Mouse (Mus musculus): ENCODE measurements around the gene Olfr490. TPM values are rescaled to one million over a fixed set of nuclear protein-coding genes. Genes with fewer than 3 reads are reported as not detected.

Olfr490 gene
- polyA plus RNA-seq (2014; fragmentation: Nextera tagmentation; extraction: Ambion mirVana) = not detected in 2 replicates

DNA sequence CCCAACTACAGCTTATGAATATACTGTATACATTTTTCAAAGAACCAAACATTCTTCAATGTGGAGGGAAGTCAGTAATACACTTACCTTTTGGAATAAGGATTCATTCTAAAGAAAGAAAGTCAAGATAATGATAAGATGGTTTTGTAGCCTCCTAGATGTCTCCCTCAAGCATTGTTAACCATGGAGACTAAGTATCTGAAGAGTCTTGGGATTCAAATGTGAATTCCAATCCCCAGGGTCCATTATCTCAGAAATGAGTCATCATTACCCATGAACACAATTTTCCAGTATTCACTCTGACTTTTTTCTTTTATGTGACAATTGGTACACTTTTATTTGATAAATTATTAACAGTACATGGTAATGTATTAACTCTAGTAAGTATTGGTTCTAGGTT lies at the start of gene Olfr490:
Gene Olfr490 (minus strand): TSS at position 101 of the 400 bp plus-strand sequence.
- no peak within 1 kb of the TSS for H3K27ac ChIP-seq (ENCODE audit: low read depth, low read length)
- no peak within 1 kb of the TSS for H3K4me2 ChIP-seq
- ATAC-seq (replicated peaks; ENCODE audit: low FRiP score) = no peak
- no peaks in the 10 kb centered on the region for H3K9me3 ChIP-seq (ENCODE audit: control insufficient read depth, low read length)
- H3K4me3 ChIP-seq (ENCODE audit: low read depth, low read length) = no peak within 1 kb of the TSS
- no peaks in the 10 kb centered on the region for H3K27me3 ChIP-seq (replicated peaks; ENCODE audit: control insufficient read depth, insufficient read depth, low read length)
- H3K36me3 ChIP-seq (ENCODE audit: control insufficient read depth, insufficient read depth, low read length) = no peaks in the 10 kb centered on the region
- no peaks in the 10 kb centered on the region for H3K4me1 ChIP-seq (replicated peaks; ENCODE audit: control insufficient read depth, insufficient read depth, low read length)
- no peak within 1 kb of the TSS for H3K9ac ChIP-seq (ENCODE audit: low read depth, low read length)
- DNase-seq (ENCODE audit: low spot score) = no peak

DNA sequence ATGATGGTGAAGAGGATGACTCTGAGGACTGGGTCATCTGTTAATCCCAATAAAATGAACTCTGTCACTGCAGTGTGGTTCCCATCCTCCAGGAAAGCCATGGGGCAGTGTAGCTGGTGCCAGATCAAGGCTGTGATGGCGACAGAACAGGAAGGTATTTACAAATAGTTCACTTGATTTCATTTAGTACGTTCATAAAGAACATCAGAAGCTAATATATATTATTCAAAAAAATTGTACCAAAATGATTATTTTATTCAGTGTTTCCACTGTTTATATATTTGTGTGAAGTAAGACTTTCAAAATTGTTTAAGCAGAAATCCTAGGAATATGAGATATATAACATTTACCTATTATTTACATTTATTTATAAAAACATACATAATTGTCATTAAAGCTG lies 34.8 kb upstream of the Olfr490 start, which contains the start of gene Olfr492:
Gene Olfr492 (minus strand): TSS at position 101 of the 400 bp plus-strand sequence.
- Histone ChIP-seq H3K4me2 (no peak within 1 kb of the TSS), H3K27ac (ENCODE audit: low read depth, low read length) (no peak within 1 kb of the TSS), H3K36me3 (ENCODE audit: control insufficient read depth, insufficient read depth, low read length) (no peaks in the 10 kb centered on the region), H3K27me3 (replicated peaks; ENCODE audit: control insufficient read depth, insufficient read depth, low read length) (no peaks in the 10 kb centered on the region), H3K4me1 (replicated peaks; ENCODE audit: control insufficient read depth, insufficient read depth, low read length) (no peaks in the 10 kb centered on the region), H3K4me3 (ENCODE audit: low read depth, low read length) (no peak within 1 kb of the TSS), H3K9ac (ENCODE audit: low read depth, low read length) (no peak within 1 kb of the TSS), H3K9me3 (ENCODE audit: control insufficient read depth, low read length) (no peaks in the 10 kb centered on the region)
- DNase-seq (ENCODE audit: low spot score) (no peak), ATAC-seq (replicated peaks; ENCODE audit: low FRiP score) (no peak)
- WGBS = 69% methylated on average over 2 of the region's 2 CpGs

DNA sequence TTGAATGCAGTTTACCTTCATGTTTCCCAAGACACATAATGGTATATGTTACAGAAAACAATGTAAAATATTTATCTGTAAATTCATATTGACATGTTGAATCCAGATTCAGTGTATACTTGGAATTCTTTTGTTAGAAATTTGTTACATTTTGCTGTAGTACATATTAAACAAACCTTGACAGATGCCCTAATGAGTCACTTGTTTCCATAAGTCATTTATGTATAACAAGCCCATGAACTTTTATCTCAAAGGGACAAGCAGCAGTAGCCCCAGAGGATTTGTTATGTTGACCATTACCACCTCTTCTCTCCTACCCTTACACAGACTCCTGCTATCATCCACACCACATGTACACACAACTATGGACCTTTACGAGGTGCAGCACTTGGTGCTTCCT lies 24.4 kb upstream of the Olfr490 start, which contains the start of gene Olfr491:
Gene Olfr491 (plus strand): TSS at position 301 of the 400 bp plus-strand sequence.
- 59% methylated on average over 1 of the region's 1 CpGs for WGBS
- DNase-seq (ENCODE audit: low spot score) (no peak), ATAC-seq (replicated peaks; ENCODE audit: low FRiP score) (no peak)
- Histone ChIP-seq H3K9ac (ENCODE audit: low read depth, low read length) (no peak within 1 kb of the TSS), H3K4me2 (no peak within 1 kb of the TSS), H3K36me3 (ENCODE audit: control insufficient read depth, insufficient read depth, low read length) (no peaks in the 10 kb centered on the region), H3K9me3 (ENCODE audit: control insufficient read depth, low read length) (no peaks in the 10 kb centered on the region), H3K27me3 (replicated peaks; ENCODE audit: control insufficient read depth, insufficient read depth, low read length) (no peaks in the 10 kb centered on the region), H3K4me3 (ENCODE audit: low read depth, low read length) (no peak within 1 kb of the TSS), H3K27ac (ENCODE audit: low read depth, low read length) (no peak within 1 kb of the TSS), H3K4me1 (replicated peaks; ENCODE audit: control insufficient read depth, insufficient read depth, low read length) (no peaks in the 10 kb centered on the region)

DNA sequence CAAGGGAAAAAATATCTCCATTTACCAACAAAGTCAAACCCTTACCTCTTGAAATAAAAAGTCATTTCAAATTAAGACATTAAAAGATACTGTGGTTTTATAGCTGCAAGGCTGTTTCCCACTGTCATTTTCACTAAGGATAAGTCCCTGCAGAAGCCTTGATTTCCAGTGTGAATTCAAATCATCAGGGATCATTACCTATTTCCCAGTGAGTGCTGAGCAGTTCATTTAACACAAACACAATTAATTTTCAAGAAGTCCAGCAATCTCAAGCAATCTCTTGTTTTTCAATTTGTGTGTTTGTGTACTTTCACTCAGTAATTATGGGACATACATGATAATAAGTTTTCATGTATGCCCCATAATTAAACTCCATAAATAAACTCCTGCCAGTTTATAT lies 30.5 kb downstream of the Olfr490 start, which contains the start of gene Olfr488:
Gene Olfr488 (minus strand): TSS at position 101 of the 400 bp plus-strand sequence.
- Histone ChIP-seq H3K4me3 (ENCODE audit: low read depth, low read length) (no peak within 1 kb of the TSS), H3K4me1 (replicated peaks; ENCODE audit: control insufficient read depth, insufficient read depth, low read length) (no peaks in the 10 kb centered on the region), H3K9ac (ENCODE audit: low read depth, low read length) (no peak within 1 kb of the TSS), H3K4me2 (no peak within 1 kb of the TSS), H3K36me3 (ENCODE audit: control insufficient read depth, insufficient read depth, low read length) (no peaks in the 10 kb centered on the region), H3K27me3 (replicated peaks; ENCODE audit: control insufficient read depth, insufficient read depth, low read length) (no peaks in the 10 kb centered on the region), H3K27ac (ENCODE audit: low read depth, low read length) (no peak within 1 kb of the TSS), H3K9me3 (ENCODE audit: control insufficient read depth, low read length) (no peaks in the 10 kb centered on the region)
- ATAC-seq (replicated peaks; ENCODE audit: low FRiP score) (no peak), DNase-seq (ENCODE audit: low spot score) (no peak)

Other genes starting within 250 kb of the Olfr490 start
- gene Olfr479, start 238.2 kb downstream of the Olfr490 start, polyA plus RNA-seq (2014; fragmentation: Nextera tagmentation; extraction: Ambion mirVana) = not detected in 2 replicates
- gene Olfr480, start 221.6 kb downstream of the Olfr490 start, polyA plus RNA-seq (2014; fragmentation: Nextera tagmentation; extraction: Ambion mirVana) = not detected in 2 replicates
- not detected in 2 replicates for gene Olfr481, start 209.1 kb downstream of the Olfr490 start, polyA plus RNA-seq (2014; fragmentation: Nextera tagmentation; extraction: Ambion mirVana)
- not detected in 2 replicates for gene Olfr482, start 191.3 kb downstream of the Olfr490 start, polyA plus RNA-seq (2014; fragmentation: Nextera tagmentation; extraction: Ambion mirVana)
- not detected in 2 replicates for gene Olfr483, start 188.1 kb downstream of the Olfr490 start, polyA plus RNA-seq (2014; fragmentation: Nextera tagmentation; extraction: Ambion mirVana)
- gene Olfr484, start 161.5 kb downstream of the Olfr490 start, polyA plus RNA-seq (2014; fragmentation: Nextera tagmentation; extraction: Ambion mirVana) = not detected in 2 replicates
- gene Olfr485, start 129.1 kb downstream of the Olfr490 start, polyA plus RNA-seq (2014; fragmentation: Nextera tagmentation; extraction: Ambion mirVana) = not detected in 2 replicates
- gene Olfr486, start 116.2 kb downstream of the Olfr490 start, polyA plus RNA-seq (2014; fragmentation: Nextera tagmentation; extraction: Ambion mirVana) = not detected in 2 replicates
- gene Olfr487, start 74.3 kb downstream of the Olfr490 start, polyA plus RNA-seq (2014; fragmentation: Nextera tagmentation; extraction: Ambion mirVana) = not detected in 2 replicates
- gene Olfr488, start 30.6 kb downstream of the Olfr490 start, polyA plus RNA-seq (2014; fragmentation: Nextera tagmentation; extraction: Ambion mirVana) = not detected in 2 replicates
- not detected in 2 replicates for gene Olfr491, start 24.5 kb upstream of the Olfr490 start, polyA plus RNA-seq (2014; fragmentation: Nextera tagmentation; extraction: Ambion mirVana)
- not detected in 2 replicates for gene Olfr492, start 34.7 kb upstream of the Olfr490 start, polyA plus RNA-seq (2014; fragmentation: Nextera tagmentation; extraction: Ambion mirVana)
- gene Olfr493, start 58.0 kb upstream of the Olfr490 start, polyA plus RNA-seq (2014; fragmentation: Nextera tagmentation; extraction: Ambion mirVana) = not detected in 2 replicates
- not detected in 2 replicates for gene Olfr494, start 76.4 kb upstream of the Olfr490 start, polyA plus RNA-seq (2014; fragmentation: Nextera tagmentation; extraction: Ambion mirVana)
- gene Olfr495, start 104.2 kb upstream of the Olfr490 start, polyA plus RNA-seq (2014; fragmentation: Nextera tagmentation; extraction: Ambion mirVana) = not detected in 2 replicates
- not detected in 2 replicates for gene Olfr497, start 131.5 kb upstream of the Olfr490 start, polyA plus RNA-seq (2014; fragmentation: Nextera tagmentation; extraction: Ambion mirVana)
- gene Olfr498, start 176.4 kb upstream of the Olfr490 start, polyA plus RNA-seq (2014; fragmentation: Nextera tagmentation; extraction: Ambion mirVana) = not detected in 2 replicates
- not detected in 2 replicates for gene Olfr502, start 236.1 kb upstream of the Olfr490 start, polyA plus RNA-seq (2014; fragmentation: Nextera tagmentation; extraction: Ambion mirVana)

Measured in liver, embryonic 11.5 days (tissue).